Mouse (Mus musculus) myocyte (in vitro differentiated cells): ENCODE data around the gene BC048562. TPM values are rescaled to one million over a fixed set of nuclear protein-coding genes. Genes with fewer than 3 reads are reported as not detected.

ENCODE experiments used
- H3K27me3 ChIP-seq: one replicate; pipeline ENCODE4 v1.6.1; 2011; ENCODE audit not compliant: control insufficient read depth, insufficient read depth, insufficient read length
- H3K36me3 ChIP-seq: one replicate; pipeline ENCODE4 v1.6.1; 2011; ENCODE audit not compliant: control insufficient read depth, insufficient read depth
- H3K4me2 ChIP-seq: one replicate; pipeline ENCODE4 v1.6.1; 2011; ENCODE audit warnings: low read depth, control low read depth
- H3K4me3 ChIP-seq: one replicate; pipeline ENCODE4 v1.5.1; 2011; ENCODE audit warnings: mild to moderate bottlenecking, control low read depth, moderate library complexity
- H3K79me2 ChIP-seq: one replicate; pipeline ENCODE4 v1.6.1; 2011; ENCODE audit not compliant: control insufficient read depth, insufficient read depth
- H3ac ChIP-seq: one replicate; pipeline ENCODE4 v1.6.1; 2011; ENCODE audit not compliant: control insufficient read depth, insufficient read length
- CEBPB ChIP-seq: IDR thresholded peaks from 2 replicates; pipeline ENCODE4 v1.6.1; 2011; ENCODE audit warnings: mild to moderate bottlenecking, moderate library complexity; ENCODE audit not compliant: poor library complexity, insufficient read depth, severe bottlenecking
- E2F4 ChIP-seq: IDR thresholded peaks from one replicate; pipeline ENCODE4 v1.6.1; 2011; ENCODE audit warnings: mild to moderate bottlenecking, control low read depth, moderate library complexity; ENCODE audit not compliant: insufficient read depth
- MAX ChIP-seq: IDR thresholded peaks from one replicate; pipeline ENCODE4 v1.6.1; 2011; ENCODE audit warnings: low read depth, mild to moderate bottlenecking, control low read depth
- MYOD1 ChIP-seq, 3 experiments: IDR thresholded peaks; one replicate each; pipeline ENCODE4 v1.6.1; 2011; ENCODE audit warnings: control low read depth in 2 of 3, low read depth in 2 of 3, mild to moderate bottlenecking in 2 of 3, moderate library complexity in 1 of 3; ENCODE audit not compliant: insufficient read length in 2 of 3, control insufficient read depth in 1 of 3
- MYOG ChIP-seq, 3 experiments: IDR thresholded peaks; one replicate each; pipeline ENCODE4 v1.6.1; 2011; ENCODE audit warnings: control low read depth in 2 of 3, low read depth in 2 of 3, mild to moderate bottlenecking in 2 of 3; ENCODE audit not compliant: insufficient read length in 2 of 3, control insufficient read depth in 1 of 3, insufficient read depth in 1 of 3
- POLR2A ChIP-seq: IDR thresholded peaks from one replicate; pipeline ENCODE4 v1.6.1; 2011; ENCODE audit warnings: low read depth, mild to moderate bottlenecking, control low read depth, moderate library complexity; ENCODE audit not compliant: insufficient read length
- POLR2AphosphoS2 ChIP-seq: IDR thresholded peaks from one replicate; pipeline ENCODE4 v1.6.1; 2011; ENCODE audit warnings: low read depth, control low read depth; ENCODE audit not compliant: insufficient read length
- REST ChIP-seq: IDR thresholded peaks from one replicate; pipeline ENCODE4 v1.6.1; 2011; ENCODE audit warnings: mild to moderate bottlenecking, control low read depth, moderate library complexity; ENCODE audit not compliant: insufficient read depth, insufficient read length
- SRF ChIP-seq: IDR thresholded peaks from one replicate; pipeline ENCODE4 v1.6.1; 2011; ENCODE audit warnings: low read depth; ENCODE audit not compliant: control insufficient read depth, insufficient read length
- TCF12 ChIP-seq: IDR thresholded peaks from one replicate; pipeline ENCODE4 v1.6.1; 2011; ENCODE audit warnings: mild to moderate bottlenecking, control low read depth; ENCODE audit not compliant: poor library complexity, insufficient read depth, severe bottlenecking
- TCF3 ChIP-seq: IDR thresholded peaks from one replicate; pipeline ENCODE4 v1.6.1; 2011; ENCODE audit warnings: low read depth, control low read depth; ENCODE audit not compliant: insufficient read length
- USF1 ChIP-seq: IDR thresholded peaks from one replicate; pipeline ENCODE4 v1.6.1; 2011; ENCODE audit warnings: low read depth, mild to moderate bottlenecking, control low read depth, moderate library complexity
- polyA plus RNA-seq: library from polyadenylated mRNA; unstranded; fragments of >200 nt; fragmentation: generic; extraction: Trizol; gene quantifications from one replicate; pipeline ENCODE4 v1.2.1, GENCODE M21; 2012; ENCODE audit warnings: missing spikeins

Gene BC048562
- polyA plus RNA-seq, 1 experiment: not detected

DNA sequence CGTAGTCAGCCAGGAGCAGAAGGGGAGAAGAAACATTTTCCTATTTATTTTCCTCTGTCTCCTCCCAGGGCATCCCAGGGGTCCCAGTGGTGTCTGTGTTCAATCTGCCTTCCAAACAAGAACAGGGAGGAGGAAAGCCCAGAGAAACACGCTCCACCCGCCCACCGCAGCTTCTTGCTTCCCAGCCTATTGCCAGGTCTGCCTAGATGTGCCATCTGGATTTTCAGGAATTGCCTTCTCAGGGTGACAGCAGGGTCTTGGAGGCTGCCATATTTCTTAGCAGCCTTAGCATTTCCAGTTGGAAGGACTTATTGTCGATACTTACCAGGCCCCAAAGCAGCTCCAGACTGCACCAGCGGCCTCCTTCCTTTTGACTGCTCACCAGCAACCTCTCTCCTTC is 2.9 kb downstream of the BC048562 start:
- TF ChIP-seq TCF3: no peak
- TF ChIP-seq POLR2A: no peak
- TF ChIP-seq USF1: no peak
- no peak for TF ChIP-seq SRF
- no peak for TF ChIP-seq REST
- no peak for TF ChIP-seq E2F4
- TF ChIP-seq MAX: no peak
- no peak for TF ChIP-seq MYOD1 (IDR thresholded peaks at IDR 0.05; ENCODE audit: control insufficient read depth in 1 of 3, insufficient read length in 2 of 3, low read depth in 2 of 3)
- no peak for TF ChIP-seq CEBPB
- TF ChIP-seq TCF12: no peak
- TF ChIP-seq MYOG (IDR thresholded peaks at IDR 0.05; ENCODE audit: control insufficient read depth in 1 of 3, insufficient read depth in 1 of 3, insufficient read length in 2 of 3, low read depth in 2 of 3): no peak
- no peak for TF ChIP-seq POLR2AphosphoS2
- no peaks in the 10 kb centered on the region for H3K79me2 ChIP-seq
- no peaks in the 10 kb centered on the region for H3K36me3 ChIP-seq
- H3K27me3 ChIP-seq: peaks cover 20% of the 10 kb centered on the region
- H3K4me3 ChIP-seq: no peak overlapping the region
- no peak overlapping the region for H3ac ChIP-seq
- H3K4me2 ChIP-seq: no peak overlapping the region

DNA sequence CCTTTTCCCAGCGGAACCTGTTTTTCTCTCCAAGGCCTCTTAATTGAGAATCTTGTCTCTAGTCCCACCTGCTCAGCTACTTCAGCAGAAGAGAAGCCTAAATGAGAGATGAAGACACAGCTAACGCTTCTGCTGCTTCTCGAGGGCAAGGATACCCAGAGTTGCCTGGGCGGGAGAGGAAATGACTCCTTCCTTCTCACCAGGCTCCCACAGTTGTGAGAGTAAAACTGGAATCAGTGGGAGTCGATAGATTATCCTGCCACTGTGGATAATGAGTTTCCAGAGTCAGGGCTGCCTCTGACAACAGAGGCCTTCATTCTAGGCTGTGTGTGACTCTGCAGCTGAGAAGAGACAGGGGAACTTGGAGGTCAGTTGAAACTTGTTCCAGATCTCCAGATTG is 4.2 kb downstream of the BC048562 start:
- H3K4me3 ChIP-seq: no peak overlapping the region
- H3ac ChIP-seq: no peak overlapping the region
- TF ChIP-seq POLR2A: no peak
- H3K4me2 ChIP-seq: no peak overlapping the region
- peaks cover 30% of the 10 kb centered on the region for H3K27me3 ChIP-seq
- H3K79me2 ChIP-seq: no peaks in the 10 kb centered on the region
- no peaks in the 10 kb centered on the region for H3K36me3 ChIP-seq

DNA sequence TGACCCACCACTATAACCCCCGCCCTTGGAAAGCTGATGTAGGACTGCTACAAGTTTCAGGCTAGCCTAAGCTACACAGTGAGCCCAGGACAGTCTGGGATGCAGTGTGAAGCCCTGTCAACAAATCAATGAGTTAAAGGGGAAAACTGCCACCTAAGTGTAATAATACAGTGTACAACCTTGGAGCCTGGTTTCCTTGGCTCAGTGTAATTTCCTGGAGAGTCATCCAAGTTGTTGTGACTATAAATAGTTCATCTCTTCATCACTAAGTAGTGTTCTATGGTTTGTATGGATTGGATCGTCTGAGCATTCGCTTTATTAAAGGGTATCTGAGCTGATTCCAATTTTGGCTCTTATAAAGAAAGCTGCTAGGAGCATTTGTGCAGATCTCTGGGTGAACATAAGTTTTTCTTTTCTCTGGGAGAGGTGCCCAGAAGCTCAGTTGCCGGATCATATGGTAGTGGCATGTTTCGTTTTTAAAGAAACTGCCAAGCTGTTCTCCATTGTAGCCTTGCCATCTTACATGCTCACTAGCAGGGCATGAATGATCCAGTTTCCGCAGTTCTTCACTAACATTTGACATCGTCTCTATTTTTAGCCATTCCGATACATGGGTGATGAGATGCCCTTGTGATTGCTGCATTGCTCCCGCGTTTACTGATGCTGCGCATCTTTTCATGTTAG is 5.1 kb downstream of the BC048562 start:
- no peak overlapping the region for H3K4me3 ChIP-seq
- H3K27me3 ChIP-seq: peaks cover 32% of the 10 kb centered on the region
- peak overlapping the region; percentile 18 for H3K4me2 ChIP-seq
- TF ChIP-seq REST: no peak
- no peak for TF ChIP-seq POLR2A
- TF ChIP-seq MYOD1 (IDR thresholded peaks at IDR 0.05; ENCODE audit: control insufficient read depth in 1 of 3, insufficient read length in 2 of 3, low read depth in 2 of 3): no peak
- no peak for TF ChIP-seq E2F4
- TF ChIP-seq TCF3: no peak
- H3K79me2 ChIP-seq: no peaks in the 10 kb centered on the region
- no peak overlapping the region for H3ac ChIP-seq
- no peaks in the 10 kb centered on the region for H3K36me3 ChIP-seq

DNA sequence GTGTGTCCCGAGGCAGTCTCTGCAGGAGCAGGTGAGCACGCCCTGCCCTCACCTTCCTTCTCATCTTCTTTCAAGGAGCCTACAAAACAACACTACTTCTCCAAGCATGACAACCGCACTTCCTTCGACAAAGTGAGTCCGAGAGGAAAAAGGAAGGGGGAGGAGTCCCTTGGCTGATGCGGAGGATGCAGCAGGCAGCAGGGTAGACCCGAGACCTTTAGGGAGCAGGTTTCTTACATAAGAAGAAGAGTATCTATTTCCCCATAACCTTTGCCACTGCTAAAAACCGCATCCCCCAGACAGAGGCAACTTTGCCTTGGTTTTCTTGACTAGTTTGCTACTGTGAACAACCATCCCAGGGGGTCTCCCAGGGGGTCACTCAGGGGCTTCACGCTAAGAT is 8.8 kb downstream of the BC048562 start:
- Histone ChIP-seq H3K4me3 (no peak overlapping the region), H3K27me3 (peaks cover 16% of the 10 kb centered on the region), H3K36me3 (no peaks in the 10 kb centered on the region), H3ac (no peak overlapping the region), H3K79me2 (no peaks in the 10 kb centered on the region), H3K4me2 (no peak overlapping the region)
- TF ChIP-seq MAX (no peak), REST (no peak), MYOG (IDR thresholded peaks at IDR 0.05; ENCODE audit: control insufficient read depth in 1 of 3, insufficient read depth in 1 of 3, insufficient read length in 2 of 3, low read depth in 2 of 3) (no peak), SRF (no peak), USF1 (no peak), MYOD1 (IDR thresholded peaks at IDR 0.05; ENCODE audit: control insufficient read depth in 1 of 3, insufficient read length in 2 of 3, low read depth in 2 of 3) (no peak), E2F4 (no peak), TCF12 (no peak), POLR2A (no peak), TCF3 (no peak), CEBPB (no peak), POLR2AphosphoS2 (no peak)

DNA sequence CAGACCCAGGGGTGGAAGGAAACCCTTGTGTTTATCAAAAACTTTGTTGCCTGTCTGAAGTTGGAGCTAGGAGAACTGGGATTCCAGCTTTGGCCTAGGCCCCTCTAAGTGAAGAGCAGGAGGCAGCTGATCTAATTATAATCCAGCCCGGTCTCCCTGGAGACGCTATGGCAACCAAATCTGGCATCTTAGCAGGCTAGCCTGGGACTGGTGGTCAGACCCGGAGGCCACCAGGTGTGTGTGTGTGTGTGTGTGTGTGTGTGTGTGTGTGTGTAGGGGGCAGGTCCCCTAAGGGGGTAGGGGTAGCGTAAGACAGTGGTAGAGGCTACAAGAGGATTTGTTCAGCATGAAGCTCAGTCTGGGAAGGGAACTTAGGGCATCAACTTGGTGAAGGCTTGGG is 13.6 kb downstream of the BC048562 start:
- H3K4me3 ChIP-seq: no peak overlapping the region
- no peaks in the 10 kb centered on the region for H3K79me2 ChIP-seq
- H3ac ChIP-seq: no peak overlapping the region
- H3K36me3 ChIP-seq: no peaks in the 10 kb centered on the region
- H3K27me3 ChIP-seq: peaks cover 12% of the 10 kb centered on the region
- no peak overlapping the region for H3K4me2 ChIP-seq
- no peak for TF ChIP-seq POLR2A
- TF ChIP-seq TCF3: no peak
- no peak for TF ChIP-seq E2F4
- no peak for TF ChIP-seq POLR2AphosphoS2
- TF ChIP-seq SRF: no peak
- no peak for TF ChIP-seq REST
- TF ChIP-seq TCF12: no peak
- no peak for TF ChIP-seq MYOG (IDR thresholded peaks at IDR 0.05; ENCODE audit: control insufficient read depth in 1 of 3, insufficient read depth in 1 of 3, insufficient read length in 2 of 3, low read depth in 2 of 3)
- no peak for TF ChIP-seq USF1
- TF ChIP-seq MAX: no peak
- TF ChIP-seq CEBPB: no peak
- no peak for TF ChIP-seq MYOD1 (IDR thresholded peaks at IDR 0.05; ENCODE audit: control insufficient read depth in 1 of 3, insufficient read length in 2 of 3, low read depth in 2 of 3)
